Mouse (Mus musculus) frontal cortex, postnatal 36 days (tissue): ENCODE data around the gene Dlg2.

ENCODE experiments used
- DNase-seq, 2 experiments: peaks; one replicate each; pipeline ENCODE4 v3.0.0; 2022; ENCODE audit warnings: low spot score in 2 of 2

Dlg2 gene

DNA sequence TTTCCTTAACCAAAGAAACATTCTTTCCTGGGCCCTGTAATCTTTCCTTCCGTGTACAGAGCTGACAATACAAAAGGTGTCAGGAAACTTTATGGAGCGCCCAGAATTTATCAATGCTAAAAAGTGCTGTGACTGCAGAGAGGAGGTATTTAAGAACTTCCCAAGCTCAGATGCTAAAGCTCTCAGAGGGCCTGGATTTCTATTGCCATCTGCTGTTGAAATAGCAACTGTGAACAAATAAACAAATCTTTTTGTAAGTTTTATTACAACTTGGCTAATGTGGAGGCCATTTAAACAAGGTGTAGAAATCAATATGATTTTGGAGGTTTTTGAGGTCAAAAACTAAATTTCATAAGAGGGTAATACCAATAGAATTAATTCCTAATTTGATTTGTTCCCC lies 1570.8 kb downstream of the Dlg2 start:
- no peak for DNase-seq

DNA sequence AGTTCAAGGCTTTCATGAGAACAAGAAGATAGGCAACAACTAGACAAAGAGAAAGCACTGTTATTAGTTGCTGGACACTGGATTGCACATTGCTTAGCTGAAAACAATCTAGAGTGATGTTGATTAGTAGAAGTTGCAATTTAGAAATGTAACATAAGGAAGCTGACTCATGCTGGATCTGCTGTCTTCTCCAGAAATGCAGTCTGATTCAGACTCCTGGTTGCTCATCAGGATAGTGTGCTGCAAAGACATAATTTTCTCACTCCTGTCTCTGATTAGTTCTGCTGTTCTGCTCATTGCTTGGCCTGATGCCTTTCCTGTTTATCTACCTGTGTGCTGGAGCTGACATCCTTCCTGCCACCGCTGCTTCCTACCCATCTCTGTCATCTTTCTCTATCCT lies 1572.4 kb downstream of the Dlg2 start:
- DNase-seq: no peak

GRCm38 (mm10) chr7:92066851-92067250 lies 1590.4 kb downstream of the Dlg2 start:
- no peak for DNase-seq

DNA sequence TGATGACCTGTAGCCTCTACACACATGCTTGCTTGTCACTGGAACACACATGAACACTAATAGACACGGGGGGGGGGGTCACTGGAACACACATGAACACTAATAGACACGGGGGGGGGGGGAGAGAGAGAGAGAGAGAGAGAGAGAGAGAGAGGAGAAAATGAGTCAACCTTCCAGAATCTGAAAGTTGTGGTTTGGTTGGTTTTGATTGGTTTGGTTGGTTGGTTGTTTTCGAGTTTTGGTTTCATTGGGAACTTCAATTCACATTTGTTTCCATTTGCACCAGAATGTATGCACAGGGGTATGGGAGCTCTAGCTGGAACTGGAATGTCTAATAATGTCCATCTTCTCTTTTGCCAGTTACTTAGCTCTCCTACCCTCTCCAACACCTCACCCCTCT lies 1611.0 kb downstream of the Dlg2 start:
- DNase-seq: no peak

- peak; percentile 55 to 71 for DNase-seq
Measured at GRCm38 (mm10) chr7:92093860-92094259, 1617.4 kb downstream of the Dlg2 start.

GRCm38 (mm10) chr7:92095198-92095597 lies 1618.7 kb downstream of the Dlg2 start:
- no peak for DNase-seq

DNA sequence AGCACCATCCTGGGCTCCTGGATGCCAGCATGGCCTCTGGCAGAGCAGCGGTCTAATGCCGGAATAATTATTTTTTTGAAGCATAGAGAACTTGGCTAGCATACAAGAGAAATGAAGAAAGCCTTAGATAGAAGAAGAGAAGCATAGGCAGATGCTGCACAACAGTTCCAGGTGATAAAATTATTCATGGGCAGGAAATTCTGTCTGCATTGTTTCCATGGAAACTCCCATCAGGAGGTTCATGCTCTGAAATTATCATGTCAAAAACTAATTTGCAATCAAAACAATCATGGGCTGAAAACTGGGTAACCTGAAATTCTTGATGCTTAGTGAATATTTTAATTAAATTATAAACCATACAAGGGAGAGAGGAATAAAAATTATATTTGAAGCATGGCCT lies 1624.4 kb downstream of the Dlg2 start:
- DNase-seq: no peak

GRCm38 (mm10) chr7:92102892-92103543 lies 1626.5 kb downstream of the Dlg2 start:
- DNase-seq: peak; percentile 51 to 79

DNA sequence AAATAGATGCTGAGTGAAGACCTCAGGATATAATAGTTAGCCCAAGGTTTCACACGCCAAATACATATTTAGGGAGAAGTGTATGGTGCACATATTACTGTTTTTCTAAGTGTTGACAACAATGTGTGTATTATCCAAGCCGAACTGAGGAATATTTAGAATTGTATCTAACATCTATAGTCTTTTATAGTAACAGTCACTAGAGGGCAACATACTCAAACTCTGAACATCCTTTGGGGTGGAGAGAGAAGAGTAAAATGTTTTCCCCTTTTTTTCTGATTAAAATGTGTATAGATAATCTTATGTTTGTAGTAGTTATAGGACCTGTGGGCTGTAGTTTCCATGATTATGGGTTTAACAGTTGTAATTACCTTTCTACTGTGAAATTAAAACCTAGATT lies 1629.0 kb downstream of the Dlg2 start:
- no peak for DNase-seq

DNA sequence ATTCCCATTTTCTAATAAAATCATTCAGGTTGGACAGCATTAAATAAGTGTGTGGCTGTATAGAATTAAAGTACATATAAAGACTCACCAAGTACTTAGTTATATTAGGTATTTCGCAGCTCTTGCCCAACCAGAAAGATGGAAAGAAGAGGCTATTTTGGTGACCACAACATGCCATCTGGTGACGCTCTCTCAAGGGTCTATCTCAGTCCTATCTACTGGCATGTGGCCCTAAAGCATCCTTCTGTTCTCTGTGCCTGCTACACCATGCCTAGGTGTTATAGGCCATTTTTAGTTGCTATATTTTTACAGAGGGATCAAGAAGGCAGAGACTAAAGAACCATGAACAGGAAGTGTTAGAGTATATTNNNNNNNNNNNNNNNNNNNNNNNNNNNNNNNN lies 1629.5 kb downstream of the Dlg2 start:
- no peak for DNase-seq

DNA sequence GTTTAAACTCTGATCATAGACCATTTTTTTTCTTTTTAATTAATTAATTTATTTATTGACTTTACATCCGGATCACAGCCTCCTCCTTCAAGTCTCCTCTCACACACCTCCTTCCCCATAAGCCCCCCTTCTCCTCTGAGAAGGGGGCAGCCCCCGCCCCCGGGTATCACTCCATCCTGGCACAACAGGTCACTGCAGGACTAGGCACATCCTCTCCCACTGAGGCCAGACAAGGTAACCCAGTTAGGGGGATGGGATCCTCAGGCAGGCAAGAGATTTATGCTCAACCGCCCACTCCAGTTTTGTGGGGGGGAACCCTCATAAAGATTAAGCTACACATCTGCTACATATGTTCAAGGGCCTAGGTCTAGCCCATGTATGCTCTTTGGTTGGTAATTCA lies 1636.6 kb downstream of the Dlg2 start:
- no peak for DNase-seq

- DNase-seq: no peak
Measured at GRCm38 (mm10) chr7:92115237-92115871, 1638.9 kb downstream of the Dlg2 start.

DNA sequence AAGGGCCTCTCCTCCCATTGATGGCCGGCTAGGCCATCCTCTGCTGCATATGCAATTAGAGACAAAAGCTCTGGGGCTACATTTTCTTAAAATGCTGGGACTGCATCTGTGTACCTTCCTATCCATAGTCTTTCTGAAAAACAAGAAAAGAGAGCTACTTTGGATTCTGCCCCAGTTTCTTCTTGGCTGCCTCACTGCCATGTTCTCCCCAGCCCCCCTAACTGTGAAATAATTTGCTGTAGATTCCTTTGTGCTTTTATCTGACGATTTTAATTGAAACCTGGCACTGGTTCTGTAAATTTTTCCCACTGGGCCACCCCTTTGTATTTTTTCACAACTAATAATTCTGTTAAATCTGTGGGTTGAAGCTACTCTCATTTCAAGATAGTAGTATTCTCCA lies 1646.8 kb downstream of the Dlg2 start:
- DNase-seq: no peak

- peak; percentile 42 to 73 for DNase-seq
Measured at GRCm38 (mm10) chr7:92125886-92126285, 1649.4 kb downstream of the Dlg2 start.

- DNase-seq: no peak
Measured at GRCm38 (mm10) chr7:92134301-92134700, 1657.8 kb downstream of the Dlg2 start.

GRCm38 (mm10) chr7:92135624-92136023 lies 1659.2 kb downstream of the Dlg2 start:
- DNase-seq: no peak

- DNase-seq: no peak
Measured at GRCm38 (mm10) chr7:92140051-92140817, 1663.8 kb downstream of the Dlg2 start.

DNA sequence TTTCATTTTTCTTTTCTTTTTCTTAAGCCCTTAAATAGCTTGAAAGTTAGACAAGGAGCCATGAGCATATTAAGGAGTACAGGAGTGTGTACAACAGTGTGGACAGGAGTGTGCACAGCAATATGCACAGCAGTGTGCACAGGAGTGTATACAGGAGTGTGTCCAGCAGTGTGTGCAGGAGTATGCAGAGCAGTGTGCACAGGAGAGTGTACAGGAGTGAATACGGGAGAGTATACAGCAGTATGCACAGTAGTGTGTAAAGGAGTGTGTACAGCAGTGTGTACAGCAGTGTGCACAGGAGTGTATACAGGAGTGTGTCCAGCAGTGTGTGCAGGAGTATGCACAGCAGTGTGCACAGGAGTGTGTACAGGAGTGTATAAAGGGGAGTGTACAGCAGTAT lies 1671.0 kb downstream of the Dlg2 start:
- no peak for DNase-seq

- no peak for DNase-seq
Measured at GRCm38 (mm10) chr7:92150768-92151167, 1674.3 kb downstream of the Dlg2 start.

GRCm38 (mm10) chr7:92154603-92155002 lies 1678.1 kb downstream of the Dlg2 start:
- DNase-seq: no peak

DNA sequence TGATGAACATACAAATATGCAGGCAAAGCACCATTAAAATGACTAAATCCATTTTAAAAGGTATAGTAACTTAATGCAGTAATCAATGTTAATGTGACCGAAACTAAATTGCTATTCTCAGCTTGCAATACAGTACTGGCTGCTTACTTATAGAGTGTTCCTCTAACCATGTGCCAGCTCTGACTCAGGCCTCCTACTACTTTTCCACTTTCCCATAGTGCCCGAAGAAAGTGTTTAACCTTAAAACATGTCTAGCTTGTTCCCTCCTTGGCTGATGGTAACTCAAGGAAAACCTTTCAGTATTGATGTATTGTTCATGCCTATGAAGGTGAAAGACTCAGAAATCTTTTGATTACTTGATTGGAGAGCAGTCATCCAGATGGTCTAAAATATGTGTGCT lies 1686.7 kb downstream of the Dlg2 start:
- no peak for DNase-seq

DNA sequence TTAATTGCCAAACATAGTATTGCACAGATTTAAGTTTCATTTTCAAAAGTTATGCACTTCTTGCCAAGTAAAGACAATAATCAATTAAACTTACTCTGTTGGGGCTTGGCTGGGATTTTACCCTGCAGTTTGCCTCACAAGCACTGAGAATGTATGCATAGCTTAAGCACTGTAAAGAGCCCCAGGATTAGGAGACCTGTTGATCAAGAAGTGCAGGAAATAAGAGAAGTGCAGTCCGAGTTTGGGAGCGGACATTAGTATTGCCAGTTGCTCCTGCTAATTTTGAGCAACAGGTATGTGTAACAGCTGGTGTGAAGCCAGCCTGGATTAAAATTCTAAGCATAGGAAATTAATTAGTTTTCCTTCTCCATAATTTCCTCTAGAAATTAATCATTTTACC lies 1687.8 kb downstream of the Dlg2 start:
- DNase-seq: no peak

- no peak for DNase-seq
Measured at GRCm38 (mm10) chr7:92164875-92165518, 1688.5 kb downstream of the Dlg2 start.
